Mouse (Mus musculus) ES-E14 (cell line): ENCODE measurements around the gene Hist1h2ah. TPM values are rescaled to one million over a fixed set of nuclear protein-coding genes. Genes with fewer than 3 reads are reported as not detected.

Experiments used
- DNase-seq: peaks from one replicate; pipeline ENCODE4 v3.0.0-alpha.2; 2013; ENCODE audit warnings: low read depth, low spot score
- H3K27ac ChIP-seq: 2 replicates; pipeline ENCODE4 v1.5.1; 2012; ENCODE audit warnings: low read depth, mild to moderate bottlenecking, low read length, moderate library complexity, mixed read lengths; ENCODE audit not compliant: poor library complexity, insufficient read depth, severe bottlenecking
- H3K36me3 ChIP-seq: 2 replicates; pipeline ENCODE4 v1.6.1; 2012; ENCODE audit warnings: mild to moderate bottlenecking, low read length, moderate library complexity, mixed read lengths; ENCODE audit not compliant: control insufficient read depth, poor library complexity, insufficient read depth, severe bottlenecking
- H3K4me1 ChIP-seq, 2 experiments: fragments of 150-350 bp in 1 of 2; sonication (generic) in 1 of 2; 2 replicates each; pipeline ENCODE4 v1.6.1; 2012; ENCODE audit warnings: low read length in 2 of 2, mild to moderate bottlenecking in 1 of 2, mixed read lengths in 1 of 2; ENCODE audit not compliant: control insufficient read depth in 2 of 2, insufficient read depth in 2 of 2, poor library complexity in 1 of 2
- H3K4me3 ChIP-seq, 2 experiments: fragments of 150-350 bp in 1 of 2; sonication (generic) in 1 of 2; 2 replicates each; pipeline ENCODE4 v1.5.1; 2012; ENCODE audit warnings: low read length in 2 of 2, low read depth in 1 of 2, mild to moderate bottlenecking in 1 of 2, mixed read lengths in 1 of 2; ENCODE audit not compliant: insufficient read depth in 1 of 2, poor library complexity in 1 of 2, severe bottlenecking in 1 of 2
- H3K9ac ChIP-seq: 2 replicates; pipeline ENCODE4 v1.6.1; 2012; ENCODE audit warnings: low read depth, mild to moderate bottlenecking, low read length, mixed read lengths; ENCODE audit not compliant: poor library complexity, insufficient read depth, severe bottlenecking
- H3K9me3 ChIP-seq: fragments of 150-350 bp; sonication (generic); 2 replicates; pipeline ENCODE4 v1.6.1; 2012; ENCODE audit warnings: low read depth, mild to moderate bottlenecking, low read length; ENCODE audit not compliant: control insufficient read depth, insufficient read depth
- CHD2 ChIP-seq: IDR thresholded peaks from 2 replicates; pipeline ENCODE4 v1.6.1; 2014; ENCODE audit warnings: mild to moderate bottlenecking, low read depth, low read length, inconsistent platforms
- HCFC1 ChIP-seq: IDR thresholded peaks from 2 replicates; pipeline ENCODE4 v1.6.1; 2012; ENCODE audit warnings: low read length, inconsistent platforms, borderline replicate concordance; ENCODE audit not compliant: insufficient read depth
- MAFK ChIP-seq: IDR thresholded peaks from 2 replicates; pipeline ENCODE4 v1.6.1; 2014; ENCODE audit warnings: mild to moderate bottlenecking, low read depth, low read length, inconsistent platforms; ENCODE audit not compliant: insufficient read depth
- ZC3H11A ChIP-seq: IDR thresholded peaks from 2 replicates; pipeline ENCODE4 v1.6.1; 2012; ENCODE audit warnings: low read depth, mild to moderate bottlenecking, inconsistent platforms, low read length, borderline replicate concordance
- ZNF384 ChIP-seq: IDR thresholded peaks from 2 replicates; pipeline ENCODE4 v1.6.1; 2012; ENCODE audit warnings: low read depth, low read length, inconsistent platforms
- in situ Hi-C, 2 experiments: fragments of 600-800 bp; cut with MboI; formaldehyde crosslinking; loops; one replicate each; pipeline ENCODE4 v1.15.1; 2025; ENCODE audit warnings: low sequenced_read_pairs in 2 of 2, inconsistent platforms in 1 of 2; ENCODE audit not compliant: unreplicated experiment in 2 of 2
- total RNA-seq: library from RNA; depleted of rRNA; stranded (reverse); fragments of 300-350 nt; gene quantifications from 2 replicates; pipeline ENCODE4 v1.2.3, GENCODE M21; 2012

The Hist1h2ah gene
- total RNA-seq, 1 experiment, result 1,543 TPM

DNA sequence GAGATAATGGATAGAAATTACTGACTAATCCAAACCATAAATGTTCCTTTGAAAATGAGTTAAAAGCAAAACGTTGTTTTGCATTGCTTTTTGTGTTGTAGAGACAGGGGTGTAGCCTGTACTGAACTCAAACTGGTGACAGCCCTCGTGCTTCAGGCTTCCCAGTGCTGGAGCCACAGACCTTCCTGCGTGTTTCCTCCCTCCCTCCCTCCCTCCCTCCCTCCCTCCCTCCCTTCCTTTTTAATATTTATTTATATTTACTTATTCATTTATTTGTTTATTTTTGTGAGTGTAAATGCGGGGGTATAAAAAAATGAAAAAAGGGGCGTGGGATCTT lies 16.1 kb upstream of the Hist1h2ah start:
- Histone ChIP-seq H3K9me3 (no peaks in the 10 kb centered on the region), H3K4me1 (no peaks in the 10 kb centered on the region), H3K36me3 (no peaks in the 10 kb centered on the region), H3K4me3 (peak overlapping the region in 1 of 2 experiments; percentile 83; a peak in 3 of 4 replicates), H3K9ac (no peak overlapping the region), H3K27ac (no peak overlapping the region)
- TF ChIP-seq ZC3H11A (no peak), CHD2 (no peak), ZNF384 (no peak), HCFC1 (no peak), MAFK (no peak)
- in situ Hi-C loops, result loop anchor here in 1 of 2 experiments (10.0 kb wide), 1 partner anchor 1353 kb away; no protein-coding TSS in a partner anchor
- no peak for DNase-seq

DNA sequence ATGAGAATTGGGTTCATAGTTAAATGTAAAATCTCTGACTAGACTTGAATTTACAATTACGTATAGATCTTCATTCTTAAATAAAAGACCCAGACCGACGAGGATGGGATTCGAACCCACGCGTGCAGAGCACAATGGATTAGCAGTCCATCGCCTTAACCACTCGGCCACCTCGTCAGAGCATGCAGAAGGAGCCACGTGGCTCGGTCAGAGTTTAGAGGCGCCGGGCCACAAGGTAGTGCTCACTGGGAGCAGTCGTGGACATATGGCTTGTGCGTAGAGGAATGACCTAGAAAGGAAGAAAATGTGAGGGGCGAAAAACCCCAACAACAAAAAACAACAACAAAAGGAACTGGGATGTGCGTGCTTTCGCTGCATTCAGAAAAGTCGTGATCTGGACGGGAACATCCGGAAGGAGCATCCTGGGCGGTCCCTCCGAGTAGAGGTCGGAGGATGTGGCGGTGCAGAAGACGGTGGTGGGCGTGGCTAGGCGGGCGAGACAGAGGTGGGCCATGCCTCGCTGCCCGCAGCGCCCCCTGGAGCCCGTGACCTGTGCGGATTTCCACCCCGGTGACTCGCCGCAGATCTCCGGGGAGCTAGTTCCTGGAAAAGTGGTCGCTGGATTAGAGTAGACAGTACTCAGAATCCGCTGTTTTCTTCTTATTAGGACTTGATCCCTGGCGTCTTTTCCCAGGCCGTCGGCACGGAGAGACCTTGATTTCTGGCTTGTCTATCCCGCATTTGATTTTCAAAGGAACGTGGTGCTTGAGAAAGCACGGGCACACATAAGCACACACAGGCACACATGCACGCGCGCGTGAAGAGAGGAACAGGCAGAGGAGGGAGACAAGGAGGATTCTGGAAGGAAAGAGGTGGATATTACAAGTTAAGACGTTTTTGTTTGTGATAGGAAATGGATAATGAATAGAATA lies 15.5 kb upstream of the Hist1h2ah start:
- Histone ChIP-seq H3K36me3 (no peaks in the 10 kb centered on the region), H3K9me3 (no peaks in the 10 kb centered on the region), H3K4me1 (no peaks in the 10 kb centered on the region), H3K9ac (peak overlapping the region; percentile 70), H3K4me3 (peak overlapping the region; percentile 64 to 83), H3K27ac (no peak overlapping the region)
- TF ChIP-seq ZNF384 (no peak), MAFK (peak; percentile 59; the same call in 1 of the 2 replicates), CHD2 (no peak; the same call in 1 of the 2 replicates), ZC3H11A (no peak), HCFC1 (peak; percentile 62; the same call in 1 of the 2 replicates)
- in situ Hi-C loops, result loop anchor here in 1 of 2 experiments (10.0 kb wide), 1 partner anchor 1354 kb away; no protein-coding TSS in a partner anchor
- peak; percentile 94 for DNase-seq

DNA sequence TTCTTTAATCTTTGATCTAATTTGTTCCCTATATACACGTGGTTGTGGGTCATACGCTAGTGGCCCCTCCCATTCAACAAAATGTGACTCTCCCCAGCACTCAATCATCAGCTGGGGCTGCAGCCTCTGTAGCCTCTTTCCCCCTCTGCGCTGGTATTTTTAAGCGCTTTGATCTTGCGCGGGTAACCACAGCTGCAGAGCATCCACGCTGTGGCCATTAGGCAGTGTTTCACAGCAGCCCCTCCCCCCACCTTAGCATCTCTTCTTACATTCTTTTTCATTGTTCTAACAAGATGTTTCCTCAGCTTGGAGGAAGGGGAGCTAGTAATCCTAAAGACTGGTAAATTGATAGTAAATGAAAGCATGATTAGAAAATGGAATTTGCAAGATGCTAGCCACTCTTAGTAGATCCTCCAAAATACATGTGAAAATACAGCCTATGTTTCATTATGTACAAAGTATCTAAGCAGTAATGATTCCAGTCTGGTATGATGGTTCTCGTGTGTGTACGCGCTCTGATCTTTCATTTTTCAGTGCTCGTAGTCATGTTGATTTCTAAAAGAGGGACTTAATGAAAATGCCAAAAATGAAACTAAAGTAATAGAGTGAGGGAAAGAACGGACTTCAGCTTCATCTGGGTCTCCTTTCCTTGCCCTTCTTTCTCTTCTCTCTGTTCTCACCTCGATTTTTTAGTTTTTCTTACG lies 14.5 kb upstream of the Hist1h2ah start:
- no peaks in the 10 kb centered on the region for H3K9me3 ChIP-seq
- H3K27ac ChIP-seq, result no peak overlapping the region; the same call in 1 of the 2 replicates
- no peak overlapping the region for H3K9ac ChIP-seq
- in situ Hi-C loops, result loop anchor here (10.0 to 25.0 kb wide), 7 partner anchors 313 to 1712 kb away; partner anchors contain the start of genes Abt1 (in 1 of the 2), Hist1h1a (in 1 of the 2), Hist1h1d (in 1 of the 2) and Hist1h1t (in 1 of the 2)
- TF ChIP-seq ZNF384 (no peak), CHD2 (no peak), ZC3H11A (no peak)
- no peaks in the 10 kb centered on the region for H3K4me1 ChIP-seq
- DNase-seq, result peak; percentile 69
- H3K4me3 ChIP-seq, result peak overlapping the region in 1 of 2 experiments; percentile 4; a peak in 2 of 4 replicates
- no peaks in the 10 kb centered on the region for H3K36me3 ChIP-seq

DNA sequence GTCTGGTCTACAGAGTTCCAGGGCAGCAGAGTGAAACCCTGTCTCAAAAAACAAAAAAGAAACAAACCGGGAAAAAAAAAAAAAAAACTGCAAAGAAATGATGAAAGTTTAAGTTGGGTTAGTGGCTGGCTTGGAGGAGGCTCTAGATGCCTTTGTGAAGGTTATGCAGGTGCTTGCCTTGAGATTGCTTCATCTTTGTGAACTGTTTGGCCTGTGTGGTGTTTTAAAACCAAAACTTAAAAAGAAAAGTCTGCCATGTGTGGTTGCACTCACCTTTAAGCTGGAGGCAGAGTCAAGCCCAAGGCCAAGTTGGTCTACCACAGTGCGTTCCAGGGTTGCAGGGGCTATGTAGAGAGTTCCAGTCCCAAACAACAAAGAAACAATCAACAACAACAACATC lies 13.7 kb upstream of the Hist1h2ah start:
- Histone ChIP-seq H3K9me3 (no peaks in the 10 kb centered on the region), H3K4me1 (no peaks in the 10 kb centered on the region), H3K27ac (no peak overlapping the region), H3K9ac (no peak overlapping the region), H3K4me3 (no peak overlapping the region), H3K36me3 (no peaks in the 10 kb centered on the region)
- in situ Hi-C loops, result loop anchor here (25.0 kb wide), 6 partner anchors 312 to 1713 kb away; partner anchors contain the start of genes Abt1 (in 1 of the 2), Hist1h1a (in 1 of the 2), Hist1h1d (in 1 of the 2) and Hist1h1t (in 1 of the 2)
- DNase-seq, result no peak
- TF ChIP-seq ZNF384 (no peak), ZC3H11A (no peak), CHD2 (no peak), HCFC1 (no peak), MAFK (no peak)
